Mouse (Mus musculus) G1E (cell line): ENCODE results near the gene Poldip2.

Source experiments
- CTCF ChIP-seq: IDR thresholded peaks from 2 replicates; pipeline ENCODE4 v1.5.1; 2012; ENCODE audit warnings: low read depth, low read length, inconsistent platforms, mixed read lengths
- GATA1 ChIP-seq: IDR thresholded peaks from 2 replicates; pipeline ENCODE4 v1.6.1; 2012; ENCODE audit warnings: borderline replicate concordance, low read length, inconsistent platforms, mixed read lengths
- POLR2AphosphoS5 ChIP-seq: IDR thresholded peaks from 2 replicates; pipeline ENCODE4 v1.6.1; 2012; ENCODE audit warnings: low read depth, low read length, inconsistent platforms; ENCODE audit not compliant: insufficient replicate concordance

- no peak for TF ChIP-seq GATA1
- TF ChIP-seq CTCF: no peak
- no peak for TF ChIP-seq POLR2AphosphoS5
Observed at GRCm38 (mm10) chr11:78566775-78567174, 54.8 kb downstream of the Poldip2 start.
